Mouse (Mus musculus) limb, embryonic 12.5 days (tissue): Measurements from ENCODE around the gene Mrpl52. TPM values are rescaled to one million over a fixed set of nuclear protein-coding genes. Genes with fewer than 3 reads are reported as not detected.

Experiments used
- ATAC-seq: fragments of 200-750 bp; cut with Nextera tagmentation; 2 replicates; pipeline ENCODE4 v1.8.0; 2017; ENCODE audit warnings: low read depth, moderate TSS enrichment; ENCODE audit not compliant: insufficient number of reproducible peaks, insufficient read depth, low FRiP score, low TSS enrichment
- H3K27ac ChIP-seq: fragments of 300-500 bp; sonication (generic); 2 replicates; pipeline ENCODE4 v1.5.1; 2016; ENCODE audit warnings: mild to moderate bottlenecking, moderate library complexity
- H3K27me3 ChIP-seq: fragments of 300-500 bp; sonication (generic); 2 replicates; pipeline ENCODE4 v1.6.1; 2016; ENCODE audit warnings: mild to moderate bottlenecking, moderate library complexity
- H3K36me3 ChIP-seq: fragments of 300-500 bp; sonication (generic); 2 replicates; pipeline ENCODE4 v1.6.1; 2016; ENCODE audit warnings: mild to moderate bottlenecking, moderate library complexity
- H3K4me1 ChIP-seq: fragments of 300-500 bp; sonication (generic); replicated peaks from 2 replicates; pipeline ENCODE4 v1.6.1; 2016
- H3K4me2 ChIP-seq: fragments of 300-500 bp; sonication (generic); 2 replicates; pipeline ENCODE4 v1.6.1; 2016; ENCODE audit warnings: mild to moderate bottlenecking, moderate library complexity
- H3K4me3 ChIP-seq: fragments of 300-500 bp; sonication (generic); replicated peaks from 2 replicates; pipeline ENCODE4 v1.5.1; 2016; ENCODE audit warnings: mild to moderate bottlenecking
- H3K9ac ChIP-seq: fragments of 300-500 bp; sonication (generic); replicated peaks from 2 replicates; pipeline ENCODE4 v1.6.1; 2016; ENCODE audit warnings: mild to moderate bottlenecking, moderate library complexity
- H3K9me3 ChIP-seq: fragments of 300-500 bp; sonication (generic); 2 replicates; pipeline ENCODE4 v1.6.1; 2016; ENCODE audit warnings: mild to moderate bottlenecking, moderate library complexity
- WGBS: fragments of 180-500 bp; shearing (Covaris S2); methylation state at CpG from one replicate; pipeline ENCODE4 v1.1.7; 2016; 5-methylcytosine and 5-hydroxymethylcytosine counted together
- polyA plus RNA-seq: library from polyadenylated mRNA; unstranded; fragments of >200 nt; fragmentation: Nextera tagmentation; extraction: Ambion mirVana; gene quantifications from 2 replicates; pipeline ENCODE4 v1.2.1, GENCODE M21; 2016

The Mrpl52 gene
- polyA plus RNA-seq, 1 experiment from 2014 or later = 259 TPM

DNA sequence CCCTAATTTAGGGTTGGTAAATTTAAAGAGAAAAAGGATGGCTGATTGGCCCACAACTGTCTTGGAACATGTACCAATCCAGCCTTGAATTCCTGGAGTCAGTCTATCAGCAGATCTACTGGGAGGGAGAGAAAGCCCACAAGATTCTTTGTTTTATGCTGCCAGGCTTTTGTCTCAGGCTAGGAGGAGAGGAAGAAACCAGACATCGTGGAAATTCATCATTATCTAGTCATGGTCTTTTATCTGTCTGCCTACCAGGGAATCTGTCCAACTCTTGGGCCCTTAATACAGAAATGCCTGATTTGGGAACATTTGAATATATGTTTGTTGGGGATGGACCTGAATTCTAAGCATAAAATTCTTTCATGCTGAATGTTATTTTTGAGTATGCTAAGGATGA, 1.2 kb upstream of the Mrpl52 start:
- 85% methylated on average over 1 of the region's 1 CpGs for WGBS
- H3K27me3 ChIP-seq = no peaks in the 10 kb centered on the region
- H3K9ac ChIP-seq = no peak overlapping the region
- no peak overlapping the region for H3K27ac ChIP-seq
- no peak overlapping the region for H3K4me3 ChIP-seq
- peaks cover 20% of the 10 kb centered on the region for H3K4me1 ChIP-seq
- peak overlapping the region; percentile 66 for H3K4me2 ChIP-seq
- 0 out of 2 replicates have a peak, but pooled peaks cover 4% of the 10 kb centered on the region for H3K9me3 ChIP-seq
- ATAC-seq = no peak
- peaks cover 18% of the 10 kb centered on the region for H3K36me3 ChIP-seq

DNA sequence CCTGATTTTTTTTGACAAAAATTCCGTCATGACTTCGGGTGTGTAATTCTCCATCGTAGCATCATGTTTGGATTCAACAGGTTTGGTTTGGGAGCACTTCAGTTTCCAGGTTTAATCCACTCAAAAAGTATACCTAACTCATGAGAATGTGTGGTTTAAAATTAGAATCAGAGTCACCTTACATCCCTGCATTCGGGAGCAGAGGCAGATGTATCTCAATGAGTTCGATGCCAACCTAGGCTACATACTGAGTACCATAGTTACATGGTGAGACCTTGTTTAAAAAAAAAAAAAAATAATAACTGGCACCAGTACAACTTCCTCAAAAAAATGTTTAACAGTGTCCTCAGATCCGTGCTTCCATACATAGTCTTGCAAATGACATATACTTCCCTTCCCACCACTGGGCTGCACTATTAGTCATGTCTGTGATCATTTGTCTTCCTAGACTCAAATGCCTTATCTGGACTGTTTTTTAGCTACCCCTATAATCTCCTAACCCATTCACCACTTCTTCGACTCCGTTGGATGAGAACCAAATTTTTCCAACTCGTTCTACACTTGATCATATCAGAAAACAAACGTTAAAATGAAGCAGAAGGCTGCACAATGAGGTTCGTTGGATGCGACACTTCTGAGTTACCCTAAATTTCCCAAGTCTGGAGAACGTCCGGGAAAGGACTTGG, 563 bp upstream of the Mrpl52 start:
- WGBS = 34% methylated on average over 14 of the region's 14 CpGs
- Histone ChIP-seq H3K4me2 (peak overlapping the region; percentile 66), H3K27ac (peak overlapping the region; percentile 91), H3K27me3 (no peaks in the 10 kb centered on the region), H3K9me3 (0 out of 2 replicates have a peak, but pooled peaks cover 4% of the 10 kb centered on the region), H3K9ac (peak overlapping the region; percentile 81), H3K36me3 (peaks cover 18% of the 10 kb centered on the region), H3K4me3 (peak overlapping the region; percentile 86), H3K4me1 (peaks cover 21% of the 10 kb centered on the region)
- ATAC-seq = no peak

DNA sequence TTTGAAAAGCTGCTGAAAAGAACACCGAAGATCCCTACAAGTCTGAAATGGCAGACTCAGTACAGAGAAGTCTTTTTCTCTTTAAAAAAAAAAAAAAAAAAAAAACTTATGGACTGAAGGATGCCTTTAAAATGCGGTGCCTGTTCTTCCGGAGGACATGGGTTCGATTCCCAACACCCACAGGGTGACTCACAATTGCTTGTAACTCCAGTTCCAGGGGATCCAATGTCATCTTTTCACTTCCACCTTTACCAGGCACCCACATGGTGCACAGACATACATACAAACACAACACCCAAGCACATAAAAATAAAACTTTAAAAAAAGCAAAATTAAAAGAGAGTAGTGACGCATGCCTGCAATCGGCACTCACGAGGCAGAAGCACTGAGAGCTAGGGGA, 987 bp downstream of the Mrpl52 start:
- Histone ChIP-seq H3K27me3 (no peaks in the 10 kb centered on the region), H3K9ac (no peak overlapping the region), H3K36me3 (peaks cover 18% of the 10 kb centered on the region), H3K4me3 (peak overlapping the region; percentile 86; the same call in 1 of the 2 replicates), H3K4me2 (peak overlapping the region; percentile 66), H3K4me1 (peaks cover 20% of the 10 kb centered on the region), H3K9me3 (0 out of 2 replicates have a peak, but pooled peaks cover 4% of the 10 kb centered on the region), H3K27ac (no peak overlapping the region)
- WGBS = 93% methylated on average over 7 of the region's 7 CpGs
- ATAC-seq = no peak

DNA sequence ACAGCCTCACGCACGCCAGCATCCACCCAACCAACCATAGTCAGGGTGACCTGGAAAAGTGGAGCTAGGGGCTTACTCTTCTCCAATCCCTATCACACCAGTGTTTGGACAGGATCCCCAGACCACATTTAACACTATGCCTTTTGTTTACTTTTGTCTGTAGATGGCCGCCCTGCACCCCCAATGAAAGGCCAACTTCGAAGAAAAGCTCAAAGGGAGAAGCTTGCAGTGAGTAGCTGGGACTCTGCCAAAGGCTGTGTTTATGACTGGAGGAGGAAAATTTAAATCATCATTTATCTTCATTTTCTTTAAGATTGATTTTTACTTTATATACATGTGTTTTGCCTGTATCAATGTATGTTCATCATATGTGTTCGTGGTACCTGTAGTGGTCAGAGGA, 1.7 kb downstream of the Mrpl52 start:
- Histone ChIP-seq H3K9me3 (0 out of 2 replicates have a peak, but pooled peaks cover 2% of the 10 kb centered on the region), H3K4me3 (no peak overlapping the region), H3K4me2 (no peak overlapping the region), H3K9ac (no peak overlapping the region), H3K27ac (no peak overlapping the region), H3K27me3 (no peaks in the 10 kb centered on the region), H3K36me3 (peaks cover 18% of the 10 kb centered on the region), H3K4me1 (peaks cover 27% of the 10 kb centered on the region)
- WGBS = 96% methylated on average over 5 of the region's 5 CpGs
- no peak for ATAC-seq

DNA sequence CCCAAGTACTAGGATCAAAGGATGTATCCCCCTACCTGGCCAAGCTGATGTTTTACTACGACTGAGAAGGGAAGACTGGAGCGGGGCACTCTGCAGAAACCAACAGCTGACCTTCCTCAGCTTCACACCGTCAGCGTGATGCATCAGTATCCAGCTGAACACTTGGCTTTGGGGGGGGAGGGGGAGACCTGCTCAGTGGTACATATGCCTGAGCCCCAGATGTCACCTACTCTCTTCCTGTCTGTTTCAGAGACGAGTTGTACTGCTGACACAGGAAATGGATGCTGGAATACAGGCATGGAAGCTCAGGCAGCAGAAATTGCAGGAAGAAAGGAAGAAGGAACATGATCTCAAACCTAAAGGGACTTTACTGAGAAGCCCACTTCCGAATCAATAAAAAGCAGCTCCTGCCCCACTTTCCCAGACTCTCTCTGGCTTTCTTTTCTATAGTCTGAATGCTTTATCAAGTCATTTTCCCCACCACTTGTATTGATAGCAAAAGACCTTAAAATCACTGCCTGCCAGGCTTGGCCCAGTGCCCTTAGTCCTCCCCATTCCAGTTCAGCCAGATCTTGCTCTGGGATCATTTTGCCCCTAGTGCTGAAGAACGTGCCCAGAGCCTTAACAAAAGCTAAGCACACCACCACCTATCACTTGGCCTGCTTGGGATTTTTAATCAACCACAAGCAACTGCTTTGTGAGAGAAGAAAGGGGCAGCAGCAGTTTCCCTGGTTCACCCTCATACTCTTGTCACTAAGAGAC, 2.8 kb downstream of the Mrpl52 start:
- Histone ChIP-seq H3K9me3 (no peaks in the 10 kb centered on the region), H3K27me3 (no peaks in the 10 kb centered on the region), H3K27ac (no peak overlapping the region), H3K9ac (peak overlapping the region; percentile 99; the same call in 1 of the 2 replicates), H3K4me1 (peaks cover 38% of the 10 kb centered on the region), H3K4me3 (no peak overlapping the region), H3K36me3 (peaks cover 20% of the 10 kb centered on the region), H3K4me2 (peak overlapping the region; percentile 95; the same call in 1 of the 2 replicates)
- WGBS = 57% methylated on average over 7 of the region's 7 CpGs
- no peak for ATAC-seq

DNA sequence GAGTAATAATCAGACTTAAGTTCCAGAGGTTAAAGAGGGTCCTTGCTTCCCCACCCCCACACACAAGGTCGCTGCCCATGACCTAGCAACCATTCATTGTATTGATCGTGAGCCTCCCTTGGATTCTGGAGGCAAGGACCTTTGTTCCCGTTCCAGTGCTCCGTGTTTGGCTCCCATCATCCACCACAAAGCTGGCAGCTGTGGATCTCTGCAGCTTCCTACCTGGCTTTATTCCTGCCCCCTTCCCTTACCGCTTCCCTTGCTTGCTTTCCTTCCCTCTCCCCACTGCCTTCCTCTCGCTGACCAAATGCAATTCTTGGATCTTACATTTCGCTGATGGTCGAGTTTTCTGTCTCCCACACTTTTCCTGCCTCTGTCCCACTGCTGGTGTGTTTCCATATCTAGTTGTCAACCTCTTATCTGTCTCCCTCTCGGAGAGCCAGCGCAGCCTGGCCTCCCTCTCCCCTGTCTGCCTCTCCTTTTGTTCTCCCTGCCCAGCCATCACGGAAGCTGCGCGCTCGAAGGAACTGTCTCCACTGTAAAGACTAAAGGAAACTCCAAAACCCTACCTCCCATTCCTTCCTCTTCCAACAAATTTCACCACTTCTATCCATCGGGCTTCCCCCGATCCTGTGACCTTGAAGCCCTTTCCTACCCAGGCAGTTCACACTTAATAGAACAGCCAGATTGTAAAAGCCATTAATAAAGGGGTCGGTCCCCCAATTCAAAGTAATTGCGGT, 3.9 kb downstream of the Mrpl52 start:
- H3K4me1 ChIP-seq = peaks cover 46% of the 10 kb centered on the region

DNA sequence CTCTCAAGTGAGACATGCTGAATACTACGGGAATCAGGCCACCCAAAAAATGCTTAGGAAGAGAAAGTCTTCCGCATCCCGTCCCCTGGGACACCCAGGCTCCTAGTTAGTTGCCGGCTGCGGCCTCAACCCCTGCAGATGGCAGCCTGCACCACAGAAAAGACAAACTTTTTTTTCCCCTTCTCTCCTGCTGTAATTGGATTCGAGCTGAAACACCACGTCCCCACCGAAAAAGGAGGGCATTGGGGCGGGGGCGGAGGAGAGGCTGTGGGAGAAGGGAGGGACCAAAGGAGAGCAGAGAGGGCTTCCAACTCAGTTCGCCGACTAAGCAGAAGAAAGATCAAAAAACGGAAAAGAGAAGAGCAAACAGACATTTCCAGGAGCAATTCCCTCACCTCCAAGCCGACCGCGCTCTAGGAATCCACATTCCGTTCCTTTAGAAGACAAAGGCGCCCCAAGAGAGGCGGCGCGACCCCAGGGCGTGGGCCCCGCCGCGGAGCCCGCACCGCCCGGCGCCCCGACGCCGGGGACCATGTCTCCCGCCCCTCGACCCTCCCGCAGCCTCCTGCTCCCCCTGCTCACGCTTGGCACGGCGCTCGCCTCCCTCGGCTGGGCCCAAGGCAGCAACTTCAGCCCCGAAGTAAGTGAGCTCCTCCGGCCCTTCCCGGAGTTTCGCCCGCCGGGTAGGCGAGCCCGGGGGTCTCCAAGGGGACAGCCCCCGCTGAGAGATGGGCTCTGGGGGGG, 4.8 kb downstream of the Mrpl52 start, which contains the start of gene Mmp14:
Mmp14 (plus strand) TSS at position 279 of the 744 bp plus-strand sequence.
- Histone ChIP-seq H3K27ac (peak within 1 kb of the TSS; percentile 98), H3K27me3 (no peaks in the 10 kb centered on the region), H3K36me3 (peaks cover 39% of the 10 kb centered on the region), H3K9me3 (no peaks in the 10 kb centered on the region), H3K4me1 (peaks cover 42% of the 10 kb centered on the region), H3K9ac (peak within 1 kb of the TSS; percentile 99), H3K4me2 (peak within 1 kb of the TSS; percentile 95), H3K4me3 (peak within 1 kb of the TSS; percentile 88)
- ATAC-seq = peak; percentile 27; the same call in 1 of the 2 replicates
- WGBS = under 1% methylated on average over 49 of the region's 49 CpGs

More for the DNA sequence above, 3.9 kb downstream of the Mrpl52 start:
- peak overlapping the region; percentile 95 for H3K4me2 ChIP-seq
- WGBS = 6% methylated on average over 18 of the region's 18 CpGs
- peak overlapping the region; percentile 99 for H3K9ac ChIP-seq
- peaks cover 29% of the 10 kb centered on the region for H3K36me3 ChIP-seq
- no peak for ATAC-seq
- H3K27me3 ChIP-seq = no peaks in the 10 kb centered on the region
- H3K9me3 ChIP-seq = no peaks in the 10 kb centered on the region
- peak overlapping the region; percentile 98 for H3K27ac ChIP-seq
- peak overlapping the region; percentile 88 for H3K4me3 ChIP-seq

DNA sequence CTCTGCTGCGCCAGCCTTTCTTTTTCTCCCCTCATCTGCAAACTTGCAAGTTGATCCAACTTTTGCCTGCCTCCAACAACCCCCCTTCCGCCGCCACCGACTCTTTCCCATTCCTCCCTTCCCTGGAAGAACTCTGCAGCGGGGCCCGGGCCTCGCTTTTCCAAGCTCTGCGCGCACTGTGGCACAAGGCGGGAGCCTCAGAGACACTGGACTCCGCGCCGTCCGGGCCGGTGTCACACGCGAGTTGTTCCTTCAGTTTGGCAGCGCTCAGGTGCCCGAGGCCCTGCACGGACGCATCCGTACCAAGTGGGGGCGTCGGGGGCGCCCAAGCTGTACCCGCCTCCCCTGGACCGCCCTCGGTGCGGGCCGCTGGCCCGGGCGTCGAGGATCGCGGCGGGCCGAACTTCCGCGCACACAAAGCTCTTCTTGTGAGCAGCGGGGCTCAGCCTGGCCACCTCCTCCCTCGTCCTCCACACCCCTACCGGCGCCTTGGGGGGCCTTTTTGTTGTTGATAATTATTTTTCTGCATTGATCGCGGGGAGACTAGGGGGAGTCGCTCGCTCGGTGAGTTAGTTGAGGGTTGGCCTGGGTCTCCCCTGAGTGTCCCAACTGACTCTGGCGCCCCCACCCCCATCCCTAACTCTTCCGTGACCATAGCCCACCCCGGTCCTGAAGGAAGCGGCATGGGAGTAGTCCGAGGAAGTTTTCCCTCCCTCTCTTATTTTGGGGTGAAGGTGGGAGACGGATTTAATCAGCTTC, 5.5 kb downstream of the Mrpl52 start:
- Histone ChIP-seq H3K4me3 (peak overlapping the region; percentile 88), H3K4me1 (peaks cover 42% of the 10 kb centered on the region), H3K27me3 (no peaks in the 10 kb centered on the region), H3K4me2 (peak overlapping the region; percentile 95), H3K9me3 (no peaks in the 10 kb centered on the region), H3K9ac (peak overlapping the region; percentile 99), H3K36me3 (peaks cover 46% of the 10 kb centered on the region), H3K27ac (peak overlapping the region; percentile 98)
- 2% methylated on average over 54 of the region's 54 CpGs for WGBS
- ATAC-seq = peak; percentile 28; the same call in 1 of the 2 replicates

DNA sequence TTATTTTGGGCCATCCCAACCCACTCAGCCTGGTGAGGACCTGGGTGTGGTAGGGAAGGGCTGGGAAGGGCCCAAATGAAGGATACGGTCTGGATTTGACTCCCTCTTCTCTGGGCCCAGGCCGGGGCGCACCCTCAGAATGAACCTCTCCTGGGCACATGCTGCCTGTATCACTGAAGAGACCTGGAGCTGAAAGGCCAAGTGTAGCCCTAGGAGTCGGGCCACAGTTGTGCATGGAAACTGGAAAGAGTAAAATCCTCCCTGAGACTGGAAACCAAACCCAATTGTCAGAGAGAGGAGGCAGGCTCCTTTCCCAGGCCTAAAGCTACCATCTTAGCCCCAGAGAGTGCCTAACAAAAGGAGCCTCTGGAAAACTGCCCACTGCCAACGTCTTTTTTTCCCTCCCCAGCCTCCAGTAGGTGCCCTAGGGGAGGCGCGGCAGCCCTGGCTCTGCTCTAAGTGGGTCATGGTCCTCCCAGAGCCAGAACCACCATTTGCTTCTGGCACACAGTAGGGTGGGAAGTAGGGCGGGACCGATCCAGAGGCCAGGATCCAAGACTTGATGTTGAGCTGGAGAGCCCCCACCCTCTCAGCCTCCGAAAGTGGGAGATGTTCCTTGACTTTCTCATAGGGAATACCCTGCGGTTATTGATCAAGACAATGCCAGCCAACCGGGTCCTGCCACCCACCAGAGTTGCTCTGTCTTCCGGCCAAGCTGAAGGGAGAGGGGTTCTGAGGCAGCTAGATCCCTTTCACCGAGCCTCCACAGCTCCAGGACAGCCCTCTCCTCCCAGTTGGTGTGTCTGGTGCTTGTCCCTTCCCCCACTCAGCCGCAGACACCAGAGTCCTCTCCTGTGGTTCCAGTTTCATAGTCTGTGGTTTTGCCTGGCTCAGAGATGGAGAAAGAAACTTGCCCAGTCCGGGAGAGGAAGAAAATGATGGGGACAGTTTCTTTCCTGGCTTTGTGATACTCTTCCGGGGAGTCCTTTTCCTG, 6.4 kb downstream of the Mrpl52 start:
- H3K27ac ChIP-seq = peak overlapping the region; percentile 98
- peak overlapping the region; percentile 88 for H3K4me3 ChIP-seq
- H3K9me3 ChIP-seq = no peaks in the 10 kb centered on the region
- H3K27me3 ChIP-seq = no peaks in the 10 kb centered on the region
- peaks cover 55% of the 10 kb centered on the region for H3K36me3 ChIP-seq
- H3K4me2 ChIP-seq = peak overlapping the region; percentile 95
- 34% methylated on average over 17 of the region's 17 CpGs for WGBS
- peak; percentile 14; the same call in 1 of the 2 replicates for ATAC-seq
- peaks cover 42% of the 10 kb centered on the region for H3K4me1 ChIP-seq
- peak overlapping the region; percentile 99 for H3K9ac ChIP-seq
